Mouse (Mus musculus) spleen, postnatal 10 days (tissue): ENCODE results near the gene Rhox4a.
"Not testable (repeated sequence)": the region's sequence is repeated elsewhere in the genome, so short reads cannot be mapped to it uniquely, and the experiment has no call there.

Experiments
- DNase-seq, 2 experiments: peaks; one replicate each; pipeline ENCODE4 v3.0.0; 2021 to 2022; ENCODE audit warnings: low spot score in 2 of 2

Gene Rhox4a

GRCm38 (mm10) chrX:37265038-37265437 is at the start of gene Rhox4a:
Gene Rhox4a, plus strand, starts transcription at chrX:37265338.
- DNase-seq, result not testable (repeated sequence)

DNA sequence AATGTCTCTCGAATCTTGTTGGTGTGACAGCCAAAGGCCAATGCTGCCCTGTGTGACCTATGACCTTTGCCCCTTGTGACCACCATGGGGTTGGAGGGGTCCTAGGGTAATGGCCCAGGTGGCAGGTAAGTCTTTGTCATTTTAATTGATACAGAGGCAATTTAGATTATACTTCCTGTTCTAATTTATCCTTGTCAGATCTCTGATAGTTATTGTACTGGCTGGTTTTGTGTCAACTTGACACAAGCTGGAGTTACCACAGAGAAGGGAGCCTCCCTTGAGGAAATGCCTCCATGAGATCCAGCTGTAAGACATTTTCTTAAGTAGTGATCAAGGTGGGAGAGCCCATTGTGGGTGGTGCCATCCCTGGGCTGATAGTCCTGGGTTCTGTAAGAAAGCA is 43.0 kb upstream of the Rhox4a start, which contains the start of gene Rhox1:
TSS of gene Rhox1 (minus strand) at position 101 of the 400 bp plus-strand sequence.
- DNase-seq, result not testable (repeated sequence)

DNA sequence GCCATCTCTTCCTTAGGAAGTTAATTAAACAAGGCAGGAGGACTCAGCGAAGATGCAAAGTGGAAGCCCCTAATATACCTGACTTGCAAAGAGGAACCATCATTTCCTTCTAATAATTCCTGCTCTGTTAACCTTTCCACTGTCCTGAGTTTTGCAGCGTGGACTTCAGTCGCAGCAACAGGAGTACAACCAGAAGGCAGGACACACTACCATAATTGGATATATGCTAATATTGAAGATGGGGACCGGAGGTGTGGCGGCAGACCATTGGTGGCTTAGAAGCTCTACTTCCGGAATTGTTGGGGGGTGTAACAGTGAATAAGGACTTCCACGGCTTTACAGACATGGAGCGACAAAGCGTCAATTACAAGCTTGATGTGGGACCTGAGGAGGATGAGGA is 20.5 kb upstream of the Rhox4a start, which contains the start of gene Rhox2a:
TSS of gene Rhox2a (plus strand) at position 301 of the 400 bp plus-strand sequence.
- not testable (repeated sequence) for DNase-seq

- not testable (repeated sequence) for DNase-seq
Measured at GRCm38 (mm10) chrX:37249619-37250018, 15.5 kb upstream of the Rhox4a start, which contains the start of gene Rhox3a. Gene Rhox3a, plus strand, starts transcription at chrX:37249919.
